Mouse (Mus musculus): ENCODE data around the gene Utp15. TPM values are rescaled to one million over a fixed set of nuclear protein-coding genes. Genes with fewer than 3 reads are reported as not detected.

Utp15 gene
- polyA plus RNA-seq, 1 experiment = 13.7 TPM

DNA sequence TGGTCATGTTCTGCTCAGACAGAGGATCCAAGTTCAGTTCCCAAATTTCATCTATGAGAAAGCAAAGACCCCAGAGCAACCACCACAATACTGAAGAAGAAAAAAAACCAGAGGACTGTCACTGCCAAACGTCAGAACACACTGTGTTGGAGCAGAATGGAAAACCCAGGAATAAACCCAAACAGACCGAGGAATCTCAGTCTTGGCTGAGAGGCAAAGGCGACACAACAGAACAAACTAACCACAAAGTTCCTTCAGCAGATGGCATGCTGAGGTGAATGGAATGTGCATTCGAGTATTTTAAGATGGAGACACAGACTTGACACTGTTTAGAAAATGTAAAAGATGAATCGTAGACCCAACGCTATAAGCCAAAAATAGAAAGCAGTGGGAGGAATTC is 27.4 kb downstream of the Utp15 start:
- Histone ChIP-seq H3K36me3 (ENCODE audit: control insufficient read depth, insufficient read depth) (no peaks in the 10 kb centered on the region), H3ac (ENCODE audit: control insufficient read depth, insufficient read length, low read depth) (no peak overlapping the region), H3K79me2 (ENCODE audit: control insufficient read depth, insufficient read depth) (no peaks in the 10 kb centered on the region), H3K27me3 (ENCODE audit: control insufficient read depth, insufficient read depth, insufficient read length) (peaks cover 10% of the 10 kb centered on the region), H3K4me3 (ENCODE audit: insufficient read depth, poor library complexity, severe bottlenecking) (no peak overlapping the region), H3K79me3 (ENCODE audit: low read depth) (no peaks in the 10 kb centered on the region)
- TF ChIP-seq MYOD1 (IDR thresholded peaks at IDR 0.05; ENCODE audit: control insufficient read depth, insufficient read length, low read depth) = no peak
- TF ChIP-seq USF1 (IDR thresholded peaks at IDR 0.05; ENCODE audit: low read depth) = no peak
- TF ChIP-seq CEBPB (IDR thresholded peaks at IDR 0.05; ENCODE audit: low read depth) = no peak
- TF ChIP-seq FOSL1 (IDR thresholded peaks at IDR 0.05; ENCODE audit: insufficient read depth, low read length, poor library complexity, severe bottlenecking) = no peak
- no peak for TF ChIP-seq MYOG (IDR thresholded peaks at IDR 0.05; ENCODE audit: control insufficient read depth, extremely low read depth, insufficient read length)

DNA sequence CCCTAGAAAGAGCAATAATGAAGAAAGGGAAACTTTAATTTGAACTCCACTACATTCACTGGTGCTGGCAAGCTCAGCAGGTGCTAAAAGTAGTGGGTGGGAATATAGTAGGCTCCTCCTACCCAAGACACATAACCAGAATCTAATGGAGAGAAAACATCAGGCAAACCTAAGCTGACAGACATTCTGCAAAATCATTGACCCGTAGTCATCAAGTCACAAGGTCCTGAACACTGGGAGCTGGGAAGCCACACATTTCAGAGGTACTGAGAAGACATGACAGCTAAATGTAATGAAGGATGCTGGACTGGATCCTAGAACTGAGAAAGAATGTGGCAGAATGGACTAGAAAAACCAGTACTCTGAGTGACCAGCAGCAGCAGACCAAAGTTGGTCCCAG is 32.3 kb downstream of the Utp15 start:
- no peaks in the 10 kb centered on the region for H3K79me2 ChIP-seq (ENCODE audit: control insufficient read depth, insufficient read depth)
- TF ChIP-seq FOSL1 (IDR thresholded peaks at IDR 0.05; ENCODE audit: insufficient read depth, low read length, poor library complexity, severe bottlenecking) (no peak), USF1 (IDR thresholded peaks at IDR 0.05; ENCODE audit: low read depth) (no peak), CTCF (IDR thresholded peaks at IDR 0.05; ENCODE audit: control insufficient read depth, insufficient read depth, insufficient read length) (no peak), CEBPB (IDR thresholded peaks at IDR 0.05; ENCODE audit: low read depth) (no peak), MYOG (IDR thresholded peaks at IDR 0.05; ENCODE audit: control insufficient read depth, extremely low read depth, insufficient read length) (no peak), MAX (IDR thresholded peaks at IDR 0.05) (no peak), MYOD1 (IDR thresholded peaks at IDR 0.05; ENCODE audit: control insufficient read depth, insufficient read length, low read depth) (no peak)
- peaks cover 4% of the 10 kb centered on the region for H3K27me3 ChIP-seq (ENCODE audit: control insufficient read depth, insufficient read depth, insufficient read length)
- H3K79me3 ChIP-seq (ENCODE audit: low read depth) = no peaks in the 10 kb centered on the region
- H3K36me3 ChIP-seq (ENCODE audit: control insufficient read depth, insufficient read depth) = no peaks in the 10 kb centered on the region
- H3ac ChIP-seq (ENCODE audit: control insufficient read depth, insufficient read length, low read depth) = no peak overlapping the region
- H3K4me3 ChIP-seq (ENCODE audit: insufficient read depth, poor library complexity, severe bottlenecking) = no peak overlapping the region

DNA sequence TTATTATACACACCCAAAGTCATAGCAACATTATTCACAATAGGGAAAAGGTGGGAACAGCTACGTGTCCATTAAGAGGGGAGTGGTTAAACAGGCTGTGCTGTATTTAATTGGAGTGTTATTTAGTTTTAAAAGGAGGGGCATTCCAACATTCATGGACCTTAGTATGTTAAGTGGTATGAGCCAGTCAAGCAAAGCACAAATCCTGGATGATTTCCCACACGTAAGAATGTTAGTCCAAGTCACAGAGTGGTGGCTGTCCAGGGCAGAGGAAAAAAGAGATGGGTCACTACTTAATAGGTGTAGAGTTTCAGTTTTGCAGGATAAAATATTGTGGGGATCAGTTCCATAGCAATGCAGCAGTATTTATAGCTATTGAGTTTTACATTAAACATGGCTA is 36.6 kb downstream of the Utp15 start:
- TF ChIP-seq MYOD1 (IDR thresholded peaks at IDR 0.05; ENCODE audit: control insufficient read depth, insufficient read length, low read depth) (no peak), MYOG (IDR thresholded peaks at IDR 0.05; ENCODE audit: control insufficient read depth, extremely low read depth, insufficient read length) (no peak), USF1 (IDR thresholded peaks at IDR 0.05; ENCODE audit: low read depth) (no peak), CTCF (IDR thresholded peaks at IDR 0.05; ENCODE audit: control insufficient read depth, insufficient read depth, insufficient read length) (no peak), FOSL1 (IDR thresholded peaks at IDR 0.05; ENCODE audit: insufficient read depth, low read length, poor library complexity, severe bottlenecking) (no peak), CEBPB (IDR thresholded peaks at IDR 0.05; ENCODE audit: low read depth) (no peak), MAX (IDR thresholded peaks at IDR 0.05) (no peak)
- H3K36me3 ChIP-seq (ENCODE audit: control insufficient read depth, insufficient read depth) = no peaks in the 10 kb centered on the region
- no peaks in the 10 kb centered on the region for H3K79me3 ChIP-seq (ENCODE audit: low read depth)
- H3K27me3 ChIP-seq (ENCODE audit: control insufficient read depth, insufficient read depth, insufficient read length) = peaks cover 17% of the 10 kb centered on the region
- no peak overlapping the region for H3K4me3 ChIP-seq (ENCODE audit: insufficient read depth, poor library complexity, severe bottlenecking)
- no peaks in the 10 kb centered on the region for H3K79me2 ChIP-seq (ENCODE audit: control insufficient read depth, insufficient read depth)
- H3ac ChIP-seq (ENCODE audit: control insufficient read depth, insufficient read length, low read depth) = no peak overlapping the region

DNA sequence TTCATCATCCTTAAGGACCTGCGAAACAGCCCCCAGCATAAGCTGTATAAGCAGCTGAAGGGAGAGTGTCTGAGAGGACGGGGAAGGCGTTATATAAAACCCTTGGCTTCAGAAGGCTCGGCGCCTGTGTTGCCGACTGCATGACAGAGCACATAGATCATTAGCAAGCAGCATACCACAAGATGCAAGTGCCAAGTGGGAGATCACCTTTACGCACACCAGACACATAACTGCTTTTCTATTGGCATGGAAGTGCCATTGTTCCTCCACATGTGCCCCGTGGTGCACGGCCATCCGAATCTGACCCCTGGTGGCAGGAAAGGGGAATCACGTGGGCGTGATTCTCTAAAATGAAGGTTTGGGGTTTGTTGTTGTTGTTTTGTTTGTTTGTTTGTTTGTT is 40.0 kb downstream of the Utp15 start:
- no peak for TF ChIP-seq MYOG (IDR thresholded peaks at IDR 0.05; ENCODE audit: control insufficient read depth, extremely low read depth, insufficient read length)
- TF ChIP-seq CEBPB (IDR thresholded peaks at IDR 0.05; ENCODE audit: low read depth) = no peak
- TF ChIP-seq USF1 (IDR thresholded peaks at IDR 0.05; ENCODE audit: low read depth) = peak; percentile 79
- TF ChIP-seq CTCF (IDR thresholded peaks at IDR 0.05; ENCODE audit: control insufficient read depth, insufficient read depth, insufficient read length) = peak; percentile 59
- peak; percentile 83 for TF ChIP-seq MAX (IDR thresholded peaks at IDR 0.05)
- no peaks in the 10 kb centered on the region for H3K79me2 ChIP-seq (ENCODE audit: control insufficient read depth, insufficient read depth)
- H3K79me3 ChIP-seq (ENCODE audit: low read depth) = no peaks in the 10 kb centered on the region
- H3ac ChIP-seq (ENCODE audit: control insufficient read depth, insufficient read length, low read depth) = no peak overlapping the region
- H3K27me3 ChIP-seq (ENCODE audit: control insufficient read depth, insufficient read depth, insufficient read length) = peaks cover 20% of the 10 kb centered on the region
- no peaks in the 10 kb centered on the region for H3K36me3 ChIP-seq (ENCODE audit: control insufficient read depth, insufficient read depth)
- no peak overlapping the region for H3K4me3 ChIP-seq (ENCODE audit: insufficient read depth, poor library complexity, severe bottlenecking)

DNA sequence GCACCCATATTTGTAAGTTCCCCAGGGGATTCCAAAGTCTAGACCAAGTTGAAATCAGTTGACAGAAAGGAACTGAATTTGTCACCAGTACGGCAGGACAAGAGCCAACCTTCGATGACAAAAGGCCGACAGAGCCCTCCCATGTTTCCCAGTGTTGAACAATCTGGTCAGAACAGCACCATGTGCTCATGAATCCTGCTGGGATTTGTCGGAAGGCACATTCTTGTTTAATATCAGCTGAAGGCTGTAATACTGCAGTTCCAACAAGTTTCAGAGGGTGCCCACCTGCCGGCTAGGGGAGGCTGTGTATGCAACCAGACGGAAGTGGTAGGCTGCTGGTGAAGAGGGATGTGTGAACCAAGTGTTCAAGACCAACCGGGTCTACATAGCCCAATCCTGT is 52.7 kb downstream of the Utp15 start:
- TF ChIP-seq MAX (IDR thresholded peaks at IDR 0.05) (no peak), CTCF (IDR thresholded peaks at IDR 0.05; ENCODE audit: control insufficient read depth, insufficient read depth, insufficient read length) (no peak), MYOG (IDR thresholded peaks at IDR 0.05; ENCODE audit: control insufficient read depth, extremely low read depth, insufficient read length) (no peak), FOSL1 (IDR thresholded peaks at IDR 0.05; ENCODE audit: insufficient read depth, low read length, poor library complexity, severe bottlenecking) (no peak), CEBPB (IDR thresholded peaks at IDR 0.05; ENCODE audit: low read depth) (no peak), USF1 (IDR thresholded peaks at IDR 0.05; ENCODE audit: low read depth) (no peak), MYOD1 (IDR thresholded peaks at IDR 0.05; ENCODE audit: control insufficient read depth, insufficient read length, low read depth) (no peak)
- Histone ChIP-seq H3K27me3 (ENCODE audit: control insufficient read depth, insufficient read depth, insufficient read length) (peaks cover 3% of the 10 kb centered on the region), H3K36me3 (ENCODE audit: control insufficient read depth, insufficient read depth) (no peaks in the 10 kb centered on the region), H3K79me3 (ENCODE audit: low read depth) (no peaks in the 10 kb centered on the region), H3ac (ENCODE audit: control insufficient read depth, insufficient read length, low read depth) (no peak overlapping the region), H3K4me3 (ENCODE audit: insufficient read depth, poor library complexity, severe bottlenecking) (no peak overlapping the region), H3K79me2 (ENCODE audit: control insufficient read depth, insufficient read depth) (no peaks in the 10 kb centered on the region)

DNA sequence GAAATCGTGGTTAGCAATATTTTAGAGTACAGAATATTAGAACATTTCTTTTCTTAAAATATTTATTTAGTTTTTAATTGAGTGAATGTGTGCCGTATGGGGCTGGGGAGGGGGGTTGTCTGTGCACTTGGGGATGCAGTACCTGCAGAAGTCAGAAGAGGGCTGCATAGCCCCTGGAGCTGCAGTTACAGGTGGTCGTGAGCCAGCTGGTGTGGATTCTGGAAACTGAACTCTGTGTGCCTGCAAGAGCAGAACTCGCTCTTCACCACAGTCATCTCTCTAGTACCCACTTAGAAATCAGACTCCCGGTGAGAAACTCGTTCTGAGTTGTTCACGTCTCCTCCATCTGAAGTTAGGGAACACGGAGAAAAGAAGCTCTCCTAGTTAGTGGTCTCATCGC is 54.0 kb downstream of the Utp15 start:
- H3K4me3 ChIP-seq (ENCODE audit: insufficient read depth, poor library complexity, severe bottlenecking) = no peak overlapping the region
- no peak overlapping the region for H3ac ChIP-seq (ENCODE audit: control insufficient read depth, insufficient read length, low read depth)
- no peaks in the 10 kb centered on the region for H3K36me3 ChIP-seq (ENCODE audit: control insufficient read depth, insufficient read depth)
- peaks cover 3% of the 10 kb centered on the region for H3K27me3 ChIP-seq (ENCODE audit: control insufficient read depth, insufficient read depth, insufficient read length)
- H3K79me3 ChIP-seq (ENCODE audit: low read depth) = no peaks in the 10 kb centered on the region
- TF ChIP-seq FOSL1 (IDR thresholded peaks at IDR 0.05; ENCODE audit: insufficient read depth, low read length, poor library complexity, severe bottlenecking) (no peak), CEBPB (IDR thresholded peaks at IDR 0.05; ENCODE audit: low read depth) (no peak), MYOD1 (IDR thresholded peaks at IDR 0.05; ENCODE audit: control insufficient read depth, insufficient read length, low read depth) (no peak), USF1 (IDR thresholded peaks at IDR 0.05; ENCODE audit: low read depth) (no peak), CTCF (IDR thresholded peaks at IDR 0.05; ENCODE audit: control insufficient read depth, insufficient read depth, insufficient read length) (no peak), MAX (IDR thresholded peaks at IDR 0.05) (no peak)
- no peaks in the 10 kb centered on the region for H3K79me2 ChIP-seq (ENCODE audit: control insufficient read depth, insufficient read depth)
